Comparison of ENCODE assay signal across 7 mouse cellular contexts in genomic region chr11:101589444-101589843, GRCm38 (mm10). TPM values are rescaled to one million over a fixed set of nuclear protein-coding genes. Genes with fewer than 3 reads are reported as not detected.
DNase-seq lines count a peak whose midpoint lies in the region; ATAC-seq and TF ChIP-seq lines count a peak whose summit lies in the region.

No protein-coding gene starts in this region.

- WGBS in intestine, embryonic 14.5 days: 24% methylated on average over 5 of the region's 5 CpGs
- 11% methylated on average over 5 of the region's 5 CpGs for WGBS in liver, adult 2 months

- no peaks in the 10 kb centered on the region for H3K36me3 ChIP-seq in intestine, embryonic 14.5 days (ENCODE audit: control insufficient read depth, insufficient read depth, low read length)
- peaks cover 40% of the 10 kb centered on the region for H3K36me3 ChIP-seq in liver, adult 2 months (ENCODE audit: control insufficient read depth, insufficient read depth, low read length)

- H3K27ac ChIP-seq in intestine, embryonic 14.5 days (ENCODE audit: low read depth): no peak overlapping the region
- H3K27ac ChIP-seq in liver, adult 2 months (replicated peaks; ENCODE audit: insufficient read depth, low read depth, low read length): peak overlapping the region; percentile 45

- no peaks in the 10 kb centered on the region for H3K27me3 ChIP-seq in intestine, embryonic 14.5 days (replicated peaks; ENCODE audit: control insufficient read depth, insufficient read depth, low read length)
- H3K27me3 ChIP-seq in liver, adult 2 months (ENCODE audit: control insufficient read depth, insufficient read depth, low read length): no peaks in the 10 kb centered on the region

- ATAC-seq in intestine, embryonic 14.5 days (replicated peaks; ENCODE audit: low FRiP score, low TSS enrichment, low read depth): no peak

- no peaks in the 10 kb centered on the region for H3K9me3 ChIP-seq in intestine, embryonic 14.5 days (ENCODE audit: control insufficient read depth, low read length)

- no peak for TF ChIP-seq POLR2A in liver, adult 2 months (IDR thresholded peaks at IDR 0.05; ENCODE audit: extremely low read depth, insufficient read depth, low read length)

- no peaks in the 10 kb centered on the region for H3K79me2 ChIP-seq in liver, adult 2 months (ENCODE audit: control insufficient read depth, insufficient read depth, low read length)

- TF ChIP-seq CTCF in liver, adult 2 months (IDR thresholded peaks at IDR 0.05; ENCODE audit: low read depth, low read length): peak; percentile 84

- H3K4me1 ChIP-seq in intestine, embryonic 14.5 days (replicated peaks; ENCODE audit: control insufficient read depth, insufficient read depth, low read length): no peaks in the 10 kb centered on the region
- H3K4me1 ChIP-seq in liver, adult 2 months (ENCODE audit: control insufficient read depth, insufficient read depth, low read length): peaks cover 3% of the 10 kb centered on the region

- H3K4me2 ChIP-seq in intestine, embryonic 14.5 days (ENCODE audit: low read length): no peak overlapping the region

- DNase-seq in ovary, postnatal 14 days (ENCODE audit: low spot score): peak; percentile 28
- DNase-seq in ovary, adult 18-20 months (ENCODE audit: low spot score): no peak
- DNase-seq in R1 (ENCODE audit: low read depth, low spot score): peak; percentile 83
- DNase-seq in cerebellum, postnatal 36 days: peak; percentile 44 to 54
- DNase-seq in intestine, embryonic 14.5 days (ENCODE audit: low spot score): peak; percentile 80
- peak; percentile 94 for DNase-seq in liver, adult 2 months (ENCODE audit: extremely low read depth, low read depth, low spot score)
- peak; percentile 33 for DNase-seq in retina, adult 2 months (ENCODE audit: low read depth, low spot score)

- no peak overlapping the region for H3K4me3 ChIP-seq in intestine, embryonic 14.5 days (ENCODE audit: low read depth, low read length)
- no peak overlapping the region for H3K4me3 ChIP-seq in liver, adult 2 months (ENCODE audit: insufficient read depth, low read depth, low read length)

- H3K9ac ChIP-seq in intestine, embryonic 14.5 days (ENCODE audit: low read length): no peak overlapping the region
- H3K9ac ChIP-seq in liver, adult 2 months (ENCODE audit: low read depth, low read length): no peak overlapping the region

RNA-seq across cellular contexts. Expression of gene Tmem106a, which starts 7.4 kb away (rescaled TPM):
- 7.6 and 8.9 TPM in 2 replicates for polyA plus RNA-seq in intestine, embryonic 14.5 days (2014; fragmentation: Nextera tagmentation; extraction: Ambion mirVana)
- 6.4 and 7.7 TPM in 2 replicates for total RNA-seq in liver, adult 2 months (2014; rRNA removed)
- 15.2 and 23.1 TPM in 2 replicates for polyA plus RNA-seq in liver, adult 2 months (2012; rRNA removed)

RNA-seq across cellular contexts. Expression of gene Gm11634, which starts 9.6 kb away (rescaled TPM):
- polyA plus RNA-seq in intestine, embryonic 14.5 days (2014; fragmentation: Nextera tagmentation; extraction: Ambion mirVana): not detected in 2 replicates
- not detected in 2 replicates for total RNA-seq in liver, adult 2 months (2014; rRNA removed)
- not detected in 2 replicates for polyA plus RNA-seq in liver, adult 2 months (2012; rRNA removed)

RNA-seq across cellular contexts. Expression of gene Nbr1, which starts 37.5 kb away (rescaled TPM):
- 50.9 and 60.9 TPM in 2 replicates for polyA plus RNA-seq in intestine, embryonic 14.5 days (2014; fragmentation: Nextera tagmentation; extraction: Ambion mirVana)
- 211 and 222 TPM in 2 replicates for total RNA-seq in liver, adult 2 months (2014; rRNA removed)
- polyA plus RNA-seq in liver, adult 2 months (2012; rRNA removed): 114 and 141 TPM in 2 replicates

RNA-seq across cellular contexts. Expression of gene Rdm1, which starts 37.6 kb away (rescaled TPM):
- polyA plus RNA-seq in intestine, embryonic 14.5 days (2014; fragmentation: Nextera tagmentation; extraction: Ambion mirVana): 30.8 and 44.8 TPM in 2 replicates
- total RNA-seq in liver, adult 2 months (2014; rRNA removed): 10.3 and 12.9 TPM in 2 replicates
- polyA plus RNA-seq in liver, adult 2 months (2012; rRNA removed): 12.1 and 12.4 TPM in 2 replicates

RNA-seq across cellular contexts. Expression of gene Brca1, which starts 37.7 kb away (rescaled TPM):
- 13.3 and 17.1 TPM in 2 replicates for polyA plus RNA-seq in intestine, embryonic 14.5 days (2014; fragmentation: Nextera tagmentation; extraction: Ambion mirVana)
- 3.3 and 4.2 TPM in 2 replicates for total RNA-seq in liver, adult 2 months (2014; rRNA removed)
- polyA plus RNA-seq in liver, adult 2 months (2012; rRNA removed): 0.18 and 0.22 TPM in 2 replicates
